ENCODE assay signal across 23 mouse cellular contexts in the genomic region with DNA sequence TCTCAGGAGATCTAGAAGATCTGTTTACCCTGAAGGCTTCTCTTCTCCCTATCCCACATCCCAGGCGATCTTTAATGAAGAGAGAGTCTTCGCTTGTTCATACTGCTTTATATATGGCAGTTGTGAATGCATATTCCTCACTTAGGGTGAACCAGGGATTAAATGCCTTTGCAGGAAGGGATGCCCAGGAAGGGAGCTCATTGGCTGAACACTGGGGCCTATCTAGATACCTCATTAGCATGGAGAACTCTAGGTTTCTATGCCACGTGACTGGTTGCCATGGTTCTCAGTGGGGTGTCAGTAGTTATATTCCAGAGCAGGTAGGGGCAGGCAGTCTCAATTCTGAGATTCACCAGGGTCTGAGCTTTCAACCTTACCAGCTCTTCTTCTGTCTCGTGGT. TPM values are rescaled to one million over a fixed set of nuclear protein-coding genes. Genes with fewer than 3 reads are reported as not detected.
DNase-seq lines count a peak whose midpoint lies in the region; ATAC-seq and TF ChIP-seq lines count a peak whose summit lies in the region.
"Had no signal": no experiment of that assay in that cellular context is flagged by ENCODE, and none has a peak within 500 bp of the region (broad histone marks: within the 10 kb centered on the region; RNA-seq: fewer than 3 reads in every experiment).

No protein-coding gene starts in this region.

- no peak for TF ChIP-seq CTCF in forebrain, postnatal 0 days (IDR thresholded peaks at IDR 0.05; ENCODE audit: low read depth)

- no peak overlapping the region for H3K4me3 ChIP-seq in neural tube, embryonic 11.5 days (ENCODE audit: low read depth, low read length)
- H3K4me3 ChIP-seq in forebrain, postnatal 0 days (ENCODE audit: low read depth, low read length): no peak overlapping the region
- no peak overlapping the region for H3K4me3 ChIP-seq in midbrain, embryonic 13.5 days (replicated peaks)
- H3K4me3 ChIP-seq: embryonic facial prominence, embryonic 13.5 days; gastrocnemius, adult 2 months had no signal

- 78% methylated on average over 4 of the region's 4 CpGs for WGBS in neural tube, embryonic 11.5 days
- 68% methylated on average over 4 of the region's 4 CpGs for WGBS in forebrain, postnatal 0 days
- 73% methylated on average over 4 of the region's 4 CpGs for WGBS in midbrain, embryonic 13.5 days

- ATAC-seq in neural tube, embryonic 11.5 days (ENCODE audit: insufficient read depth, low FRiP score, low TSS enrichment): no peak
- peak; percentile 52; the same call in 1 of the 2 replicates for ATAC-seq in forebrain, postnatal 0 days
- ATAC-seq in midbrain, embryonic 13.5 days: no peak
- ATAC-seq: activated CD4-positive, CD25-positive, alpha-beta regulatory T cell, adult 4 months; inflammation-experienced regulatory T-cells, adult 6 months; Patski had no signal

- no peaks in the 10 kb centered on the region for H3K9me3 ChIP-seq in neural tube, embryonic 11.5 days (ENCODE audit: control insufficient read depth, low read length)
- H3K9me3 ChIP-seq in forebrain, postnatal 0 days (ENCODE audit: low read length): no peaks in the 10 kb centered on the region
- no peaks in the 10 kb centered on the region for H3K9me3 ChIP-seq in midbrain, embryonic 13.5 days

- H3K27me3 ChIP-seq in neural tube, embryonic 11.5 days (ENCODE audit: control insufficient read depth, insufficient read depth, low read length): no peaks in the 10 kb centered on the region
- H3K27me3 ChIP-seq in forebrain, postnatal 0 days (ENCODE audit: insufficient read depth, low read length): no peaks in the 10 kb centered on the region; the same call in 1 of the 2 replicates
- peaks cover 9% of the 10 kb centered on the region; the same call in 1 of the 2 replicates for H3K27me3 ChIP-seq in midbrain, embryonic 13.5 days
- H3K27me3 ChIP-seq: embryonic facial prominence, embryonic 13.5 days; Patski had no signal

- 0 out of 2 replicates have a peak overlapping the region, but pooled peaks have one; percentile 42 for H3K27ac ChIP-seq in neural tube, embryonic 11.5 days (ENCODE audit: low read depth, low read length)
- 0 out of 2 replicates have a peak overlapping the region, but pooled peaks have one; percentile 29 for H3K27ac ChIP-seq in forebrain, postnatal 0 days (ENCODE audit: low read depth, low read length)
- H3K27ac ChIP-seq in midbrain, embryonic 13.5 days: peak overlapping the region; percentile 61
- H3K27ac ChIP-seq: embryonic facial prominence, embryonic 13.5 days; gastrocnemius, adult 2 months had no signal

- no peaks in the 10 kb centered on the region for H3K36me3 ChIP-seq in neural tube, embryonic 11.5 days (ENCODE audit: control insufficient read depth, insufficient read depth, low read length)
- H3K36me3 ChIP-seq in forebrain, postnatal 0 days (ENCODE audit: insufficient read depth): no peaks in the 10 kb centered on the region
- 0 out of 2 replicates have a peak, but pooled peaks cover 9% of the 10 kb centered on the region for H3K36me3 ChIP-seq in midbrain, embryonic 13.5 days

- H3K9ac ChIP-seq in neural tube, embryonic 11.5 days (ENCODE audit: low read length): no peak overlapping the region
- no peak overlapping the region for H3K9ac ChIP-seq in forebrain, postnatal 0 days
- no peak overlapping the region for H3K9ac ChIP-seq in midbrain, embryonic 13.5 days (replicated peaks)
- H3K9ac ChIP-seq: embryonic facial prominence, embryonic 13.5 days had no signal

- no peak for DNase-seq in neural tube, embryonic 11.5 days (ENCODE audit: low spot score)
- DNase-seq in neural tube, embryonic 10.5 days (ENCODE audit: extremely low spot score, low spot score): no peak
- peak; percentile 45 for DNase-seq in forebrain, postnatal 0 days
- DNase-seq in lung, postnatal 25 days (ENCODE audit: low spot score): no peak
- DNase-seq in right cerebral cortex, postnatal 14 days: no peak
- no peak for DNase-seq in urinary bladder, postnatal 10 days (ENCODE audit: low spot score)
- DNase-seq: adrenal gland, postnatal 25 days; cerebellum, adult 2 months; gastrocnemius, adult 2 months; heart, adult 11 months; kidney, adult 8-10 months; kidney, postnatal 4 days; lung, adult 18-20 months; lung, postnatal 36 days; right cerebral cortex, adult 18-20 months; thymus, adult 18-20 months had no signal

- H3K4me2 ChIP-seq in neural tube, embryonic 11.5 days (ENCODE audit: low read depth): no peak overlapping the region
- no peak overlapping the region for H3K4me2 ChIP-seq in forebrain, postnatal 0 days (ENCODE audit: low read depth)
- H3K4me2 ChIP-seq in midbrain, embryonic 13.5 days (replicated peaks): no peak overlapping the region
- H3K4me2 ChIP-seq: embryonic facial prominence, embryonic 13.5 days had no signal

- H3K4me1 ChIP-seq in neural tube, embryonic 11.5 days (ENCODE audit: control insufficient read depth, insufficient read depth, low read length): peaks cover 32% of the 10 kb centered on the region
- H3K4me1 ChIP-seq in forebrain, postnatal 0 days (ENCODE audit: insufficient read depth): peaks cover 18% of the 10 kb centered on the region
- H3K4me1 ChIP-seq in midbrain, embryonic 13.5 days (replicated peaks): peaks cover 39% of the 10 kb centered on the region

RNA-seq across cellular contexts. Expression of a gene that starts 17.1 kb away (rescaled TPM):
- polyA plus RNA-seq in neural tube, embryonic 11.5 days (2014; fragmentation: Nextera tagmentation; extraction: Ambion mirVana): 45.9 and 47.0 TPM in 2 replicates
- total RNA-seq in forebrain, postnatal 0 days (2014; rRNA removed): 7.3 and 10.0 TPM in 2 replicates
- polyA plus RNA-seq in forebrain, postnatal 0 days (2015; fragmentation: Nextera tagmentation; extraction: Ambion mirVana): 10.2 and 11.9 TPM in 2 replicates
- 16.1 and 17.1 TPM in 2 replicates for polyA plus RNA-seq in midbrain, embryonic 13.5 days (2015; fragmentation: Nextera tagmentation; extraction: Ambion mirVana)
- total RNA-seq: common myeloid progenitor, adult 5-6 weeks; monocyte, adult 5-6 weeks had no signal
